Mouse (Mus musculus) activated CD4-positive, CD25-positive, alpha-beta regulatory T cell (primary cell): Measurements from ENCODE around the gene Zfp932. TPM values are rescaled to one million over a fixed set of nuclear protein-coding genes. Genes with fewer than 3 reads are reported as not detected.

Experiments used
- polyA plus RNA-seq, 2 experiments: library from polyadenylated mRNA; unstranded; fragments of 100-300 nt; shearing (Covaris generic); gene quantifications; one replicate each; pipeline ENCODE4 v1.2.1; 2017

The Zfp932 gene
- 10 to 100 TPM; 23.6 to 25.6 TPM for polyA plus RNA-seq

GRCm38 (mm10) chr5:109996026-109996937, at the start of gene Zfp932:
Zfp932 (plus strand) TSS chr5:109996521.

Other genes with a start within 250 kb of the Zfp932 start
- 10 to 100 TPM; 17.1 to 17.3 TPM for gene 4930522L14Rik, start 244.6 kb upstream of the Zfp932 start, polyA plus RNA-seq
- 10 to 100 TPM; 15.2 to 19.7 TPM for gene Gm15446, start 73.1 kb upstream of the Zfp932 start, polyA plus RNA-seq
- 10 to 100 TPM in 1 of 2 experiments, 1 to 10 TPM in 1; 9.2 to 11.5 TPM for gene Gm17655, start 76.0 kb downstream of the Zfp932 start, polyA plus RNA-seq
- gene Gm35315, start 97.9 kb downstream of the Zfp932 start, polyA plus RNA-seq, result 1 to 10 TPM; 2.2 TPM
- 1 to 10 TPM; 3.0 to 3.3 TPM for gene Plcxd1, start 103.4 kb downstream of the Zfp932 start, polyA plus RNA-seq
- gene Gtpbp6, start 111.7 kb downstream of the Zfp932 start, polyA plus RNA-seq, result 10 to 100 TPM; 54.7 to 58.9 TPM
- gene Zfp605, start 113.6 kb downstream of the Zfp932 start, polyA plus RNA-seq, result 1 to 10 TPM; 3.8 TPM
- gene Chfr, start 139.3 kb downstream of the Zfp932 start, polyA plus RNA-seq, result 10 to 100 TPM; 82.8 to 85.1 TPM
- 10 to 100 TPM; 22.5 to 25.0 TPM for gene Golga3, start 180.2 kb downstream of the Zfp932 start, polyA plus RNA-seq
- gene Ankle2, start 234.5 kb downstream of the Zfp932 start, polyA plus RNA-seq, result 10 to 100 TPM; 42.5 to 44.7 TPM